Mouse (Mus musculus) skeletal muscle tissue, postnatal 0 days (tissue): ENCODE measurements around the gene Gpnmb. TPM values are rescaled to one million over a fixed set of nuclear protein-coding genes. Genes with fewer than 3 reads are reported as not detected.

ENCODE experiments used
- polyA plus RNA-seq: library from polyadenylated mRNA; unstranded; fragments of >200 nt; fragmentation: Nextera tagmentation; extraction: Ambion mirVana; gene quantifications from 2 replicates; pipeline ENCODE4 v1.2.1, GENCODE M21; 2015

The Gpnmb gene
- polyA plus RNA-seq: 0.60 and 0.73 TPM in 2 replicates

DNA sequence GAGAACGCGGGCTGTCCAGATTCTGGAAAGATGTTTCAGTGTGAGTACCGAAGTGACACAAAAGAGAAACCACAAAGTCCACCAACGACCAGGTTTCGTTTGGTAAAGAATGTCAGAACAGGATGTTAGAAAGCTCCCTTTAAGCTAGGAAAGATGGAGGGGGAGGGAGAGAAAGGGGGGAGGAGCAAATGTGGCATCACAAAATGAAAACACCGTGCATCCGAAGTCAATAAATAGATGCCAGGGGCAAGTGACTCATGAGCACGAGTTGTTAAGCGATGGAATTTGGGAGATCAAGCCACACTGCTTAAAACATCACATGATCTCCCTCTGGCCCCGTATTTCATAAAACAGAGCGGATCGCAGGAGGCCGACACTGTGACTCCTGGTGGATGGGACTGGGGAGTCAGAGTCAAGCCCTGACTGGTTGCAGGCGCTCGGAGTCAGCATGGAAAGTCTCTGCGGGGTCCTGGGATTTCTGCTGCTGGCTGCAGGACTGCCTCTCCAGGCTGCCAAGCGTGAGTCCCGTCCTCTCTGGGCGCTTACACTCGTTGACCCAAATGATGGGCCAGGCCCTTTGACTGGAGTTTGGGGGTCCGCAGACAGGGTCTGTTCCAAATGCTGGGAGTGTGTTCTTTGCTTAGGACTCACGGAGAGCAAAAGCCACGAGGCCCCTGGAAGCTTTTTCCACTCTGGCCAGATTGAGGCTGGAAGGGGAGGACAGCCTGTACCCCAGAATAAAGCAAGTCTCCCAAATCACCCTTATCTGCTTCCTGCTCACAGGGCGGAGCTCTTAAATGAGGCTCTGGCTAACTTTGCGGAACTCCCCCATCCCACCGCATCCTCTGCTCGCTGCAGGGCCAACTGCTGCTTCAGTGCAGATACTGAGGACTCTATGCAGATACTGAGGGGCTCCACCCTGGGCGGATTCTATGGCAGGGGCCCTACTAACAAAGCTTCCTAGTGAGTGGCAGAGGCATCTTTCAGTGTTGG is at the start of gene Gpnmb:
Gene Gpnmb, plus strand, starts transcription at position 272 of the 993 bp plus-strand sequence.

DNA sequence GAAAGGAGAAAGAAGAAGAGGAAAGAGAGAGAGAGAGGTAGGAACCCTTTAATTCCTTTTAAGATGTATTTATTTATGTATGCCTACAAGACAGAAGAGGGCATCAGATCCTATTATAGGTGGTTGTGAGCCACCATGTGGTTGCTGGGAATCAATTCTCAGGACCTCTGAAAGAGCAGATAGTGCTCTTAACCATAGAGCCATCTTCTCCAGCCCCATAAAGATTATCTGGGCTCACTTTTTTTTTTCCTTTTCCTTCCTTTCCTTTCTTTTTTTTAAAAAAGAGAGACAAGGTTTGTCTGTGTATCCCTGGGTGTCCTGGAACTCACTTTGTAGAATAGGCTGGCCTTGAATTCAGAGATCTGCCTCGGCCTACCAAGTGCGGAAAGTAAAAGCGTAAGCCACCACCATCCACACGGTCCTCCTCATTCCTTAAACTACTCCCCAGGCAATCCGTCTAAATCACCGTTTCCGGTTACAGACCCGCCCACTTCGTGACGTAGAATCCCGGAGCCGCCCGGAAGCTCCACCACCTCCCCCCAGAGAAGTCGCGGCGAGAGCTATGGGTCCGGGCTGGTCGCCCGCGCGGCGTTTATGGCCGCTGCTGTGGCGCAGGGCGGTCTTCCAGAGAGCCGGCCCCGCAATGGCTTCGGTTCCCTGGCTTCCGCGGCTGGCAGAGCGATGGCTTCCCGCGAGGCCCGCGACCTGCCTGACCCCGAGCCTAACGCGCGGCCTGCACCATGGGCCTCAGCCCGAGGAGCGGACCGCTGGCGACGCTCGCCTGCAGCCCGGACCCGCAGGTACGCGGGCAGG is 37.2 kb downstream of the Gpnmb start, which contains the start of gene Malsu1:
Gene Malsu1, plus strand, starts transcription at position 492 of the 813 bp plus-strand sequence.

Other genes with a start within 250 kb of the Gpnmb start
- 37.3 and 41.8 TPM in 2 replicates for gene Tmem176a, start 195.6 kb upstream of the Gpnmb start, polyA plus RNA-seq
- gene Tmem176b, start 195.1 kb upstream of the Gpnmb start, polyA plus RNA-seq: 112 and 122 TPM in 2 replicates
- gene Aoc1, start 163.7 kb upstream of the Gpnmb start, polyA plus RNA-seq: 0.12 TPM in 1 of 2 replicates, not detected in the other
- 0.09 TPM in 1 of 2 replicates, not detected in the other for gene 1600015I10Rik, start 106.7 kb upstream of the Gpnmb start, polyA plus RNA-seq
- gene Doxl2, start 61.6 kb upstream of the Gpnmb start, polyA plus RNA-seq: not detected in 2 replicates
- not detected in 2 replicates for gene Svs1, start 49.7 kb upstream of the Gpnmb start, polyA plus RNA-seq
- 106 and 128 TPM in 2 replicates for gene Malsu1, start 37.2 kb downstream of the Gpnmb start, polyA plus RNA-seq
- gene Igf2bp3, start 178.4 kb downstream of the Gpnmb start, polyA plus RNA-seq: 19.2 and 20.9 TPM in 2 replicates
- gene Tra2a, start 227.5 kb downstream of the Gpnmb start, polyA plus RNA-seq: 23.6 and 27.6 TPM in 2 replicates